Comparison of ENCODE assay signal across 8 mouse cellular contexts in the genomic region with DNA sequence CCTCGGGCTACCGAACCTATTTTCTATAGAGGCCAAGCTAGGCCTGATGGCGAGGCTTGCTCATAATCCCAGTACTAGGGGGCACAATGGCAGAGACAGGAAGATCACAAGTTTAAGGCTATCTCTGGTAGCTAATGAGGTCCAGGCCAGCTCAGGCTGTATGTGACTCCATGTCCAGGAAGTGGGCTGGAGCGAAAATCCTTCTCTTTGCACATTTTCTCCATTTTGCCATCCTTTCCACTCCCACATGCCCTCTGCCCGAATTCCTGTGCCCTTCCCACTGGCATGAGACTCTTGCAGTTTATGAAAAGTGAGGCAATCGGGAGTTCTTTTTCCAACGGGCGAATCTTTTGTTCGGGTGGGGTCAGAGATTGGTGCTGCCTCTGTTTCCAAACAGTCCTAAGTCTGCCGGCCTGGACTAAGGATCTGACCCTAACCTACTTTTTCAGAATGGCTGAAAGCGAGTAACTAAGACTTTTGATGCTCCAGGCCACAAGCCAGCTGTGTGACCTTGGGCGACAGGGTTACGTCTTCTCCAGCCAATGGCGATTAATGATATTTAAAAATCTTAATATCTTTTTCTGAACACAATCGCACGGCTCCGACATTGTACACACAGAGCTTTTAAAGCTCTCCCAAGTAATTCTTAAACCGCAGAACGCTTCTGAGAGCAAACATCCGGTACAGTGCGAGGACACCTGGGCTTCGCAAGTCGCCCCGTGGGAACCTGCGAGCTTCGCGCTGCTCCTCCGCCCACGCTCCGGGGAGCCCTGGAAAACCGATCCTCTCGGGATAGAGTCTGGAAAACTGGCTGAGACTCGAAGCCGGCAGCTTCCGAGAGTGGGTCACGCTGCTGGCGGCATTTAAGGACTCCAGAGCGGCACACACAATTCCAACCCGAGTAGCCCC. TPM values are rescaled to one million over a fixed set of nuclear protein-coding genes. Genes with fewer than 3 reads are reported as not detected.
DNase-seq lines count a peak whose midpoint lies in the region; ATAC-seq and TF ChIP-seq lines count a peak whose summit lies in the region.

No protein-coding gene starts in this region.

- no peaks in the 10 kb centered on the region for H3K9me3 ChIP-seq in hindbrain, embryonic 11.5 days (ENCODE audit: control insufficient read depth, low read length)
- no peaks in the 10 kb centered on the region for H3K9me3 ChIP-seq in liver, embryonic 14.5 days (ENCODE audit: control insufficient read depth, low read length)

- H3K4me2 ChIP-seq in hindbrain, embryonic 11.5 days (replicated peaks; ENCODE audit: low read depth, low read length), result peak overlapping the region; percentile 85
- H3K4me2 ChIP-seq in liver, embryonic 14.5 days (ENCODE audit: low read depth), result peak overlapping the region; percentile 74

- TF ChIP-seq CTCF in liver, embryonic 14.5 days (IDR thresholded peaks at IDR 0.05; ENCODE audit: low read depth), result no peak

- H3K9ac ChIP-seq in hindbrain, embryonic 11.5 days (ENCODE audit: low read depth, low read length), result peak overlapping the region; percentile 74
- H3K9ac ChIP-seq in liver, embryonic 14.5 days (replicated peaks), result peak overlapping the region; percentile 86

- peak; percentile 53 for ATAC-seq in frontal cortex, adult (ENCODE audit: low TSS enrichment)
- no peak for ATAC-seq in hindbrain, embryonic 11.5 days (ENCODE audit: low FRiP score)
- ATAC-seq in liver, embryonic 14.5 days (ENCODE audit: insufficient read depth), result peak; percentile 17
- peak; percentile 24; the same call in 1 of the 2 replicates for ATAC-seq in neutrophil, adult 5-6 weeks (ENCODE audit: extremely low read depth, insufficient number of reproducible peaks, low FRiP score, poor library complexity, severe bottlenecking)

- no peaks in the 10 kb centered on the region for H3K27me3 ChIP-seq in hindbrain, embryonic 11.5 days (ENCODE audit: control insufficient read depth, insufficient read depth, low read length)
- no peaks in the 10 kb centered on the region for H3K27me3 ChIP-seq in liver, embryonic 14.5 days (ENCODE audit: control insufficient read depth, insufficient read depth, low read length)

- 0 out of 2 replicates have a peak, but pooled peaks cover 2% of the 10 kb centered on the region for H3K4me1 ChIP-seq in hindbrain, embryonic 11.5 days (replicated peaks; ENCODE audit: control insufficient read depth, insufficient read depth, low read length)
- H3K4me1 ChIP-seq in liver, embryonic 14.5 days (replicated peaks; ENCODE audit: control insufficient read depth in 2 of 2, insufficient read depth in 2 of 2, low read length in 1 of 2), result peaks cover 43 to 52% of the 10 kb centered on the region in 2 experiments

- no peaks in the 10 kb centered on the region for H3K36me3 ChIP-seq in hindbrain, embryonic 11.5 days (ENCODE audit: control insufficient read depth, insufficient read depth, low read length)
- peaks cover 23% of the 10 kb centered on the region for H3K36me3 ChIP-seq in liver, embryonic 14.5 days (replicated peaks; ENCODE audit: control insufficient read depth, insufficient read depth, low read depth)

- H3K27ac ChIP-seq in hindbrain, embryonic 11.5 days (ENCODE audit: low read depth, low read length), result peak overlapping the region; percentile 89
- peak overlapping the region; percentile 81 for H3K27ac ChIP-seq in liver, embryonic 14.5 days

- peak; percentile 6; the same call in 1 of the 2 replicates for TF ChIP-seq EP300 in liver, embryonic 14.5 days (IDR thresholded peaks at IDR 0.05; ENCODE audit: low read depth)

- no peak for DNase-seq in frontal cortex, postnatal 25 days (ENCODE audit: low spot score in 2 of 2)
- peak; percentile 59 to 67 for DNase-seq in CD8-positive naive resting alpha-beta T cell, adult 2 months (ENCODE audit: low read depth in 2 of 2, low spot score in 2 of 2)
- DNase-seq in embryo, embryonic 10 days (ENCODE audit: low spot score), result peak; percentile 23
- no peak for DNase-seq in hindbrain, embryonic 11.5 days (ENCODE audit: low spot score)
- no peak for DNase-seq in liver, embryonic 14.5 days (ENCODE audit: low read depth in 3 of 3, low spot score in 3 of 3)
- DNase-seq in right cerebral cortex, adult 2 months (ENCODE audit: low spot score in 2 of 2), result no peak

- WGBS in hindbrain, embryonic 11.5 days, result 20% methylated on average over 39 of the region's 39 CpGs
- WGBS in liver, embryonic 14.5 days (ENCODE audit: insufficient replicate concordance), result 14% methylated on average over 39 of the region's 39 CpGs

- peak overlapping the region; percentile 80 for H3K4me3 ChIP-seq in hindbrain, embryonic 11.5 days (ENCODE audit: low read depth, low read length)
- peak overlapping the region; percentile 58 to 69 for H3K4me3 ChIP-seq in liver, embryonic 14.5 days (ENCODE audit: insufficient read depth in 1 of 2, low read depth in 2 of 2, low read length in 2 of 2)

RNA-seq across cellular contexts. Expression of a gene that starts 0.8 kb away (rescaled TPM):
- 11.1 and 13.7 TPM in 2 replicates for polyA plus RNA-seq in hindbrain, embryonic 11.5 days (2014; fragmentation: Nextera tagmentation; extraction: Ambion mirVana)
- polyA plus RNA-seq in liver, embryonic 14.5 days (2012; rRNA removed), result 10.6 and 14.0 TPM in 2 replicates
- 30.2 and 34.3 TPM in 2 replicates for polyA plus RNA-seq in liver, embryonic 14.5 days (2014; fragmentation: Nextera tagmentation; extraction: Ambion mirVana)
- 107 and 117 TPM in 2 replicates for total RNA-seq in neutrophil, adult 5-6 weeks (2017)

Comparison
In these comparisons a context has a peak if more than half of its experiments do, and no peak if none do; other contexts are left out.
1. DNase-seq: peak in CD8-positive naive resting alpha-beta T cell, adult 2 months (2 of 2) and embryo, embryonic 10 days (single experiment); none in frontal cortex, postnatal 25 days (0 of 2), hindbrain, embryonic 11.5 days (single experiment), liver, embryonic 14.5 days (0 of 3) and right cerebral cortex, adult 2 months (0 of 2).